Mouse (Mus musculus) lung, adult 2 months (tissue): ENCODE data around the gene Sipa1l2. TPM values are rescaled to one million over a fixed set of nuclear protein-coding genes. Genes with fewer than 3 reads are reported as not detected.

ENCODE experiments used
- DNase-seq: peaks from one replicate; pipeline ENCODE4 v3.0.0; 2022
- H3K4me1 ChIP-seq: fragments of 200-500 bp; 2 replicates; pipeline ENCODE4 v1.6.1; 2011; ENCODE audit warnings: low read length; ENCODE audit not compliant: control insufficient read depth, insufficient read depth
- H3K4me3 ChIP-seq: fragments of 200-500 bp; replicated peaks from 2 replicates; pipeline ENCODE3; 2011; ENCODE audit warnings: low read depth, mild to moderate bottlenecking, control low read depth, low read length; ENCODE audit errors: extremely low read depth
- CTCF ChIP-seq: fragments of 200-500 bp; IDR thresholded peaks from 2 replicates; pipeline ENCODE4 v1.5.1; 2011; ENCODE audit warnings: mild to moderate bottlenecking, low read length, control low read depth; ENCODE audit not compliant: insufficient read depth
- POLR2A ChIP-seq: fragments of 200-500 bp; IDR thresholded peaks from 2 replicates; pipeline ENCODE4 v1.6.1; 2011; ENCODE audit warnings: low read depth, mild to moderate bottlenecking, control low read depth, low read length, borderline replicate concordance; ENCODE audit errors: extremely low read depth
- WGBS: fragments of 180-500 bp; shearing (Covaris S2); methylation state at CpG from one replicate; pipeline ENCODE4 v1.1.7; 2018; 5-methylcytosine and 5-hydroxymethylcytosine counted together
- polyA plus RNA-seq: library from polyadenylated mRNA; depleted of rRNA; stranded (reverse); fragments of >200 nt; gene quantifications from 2 replicates; pipeline ENCODE4 v1.2.3, GENCODE M21; 2012

Sipa1l2 gene
- polyA plus RNA-seq, 1 experiment, result 38.6 TPM

GRCm38 (mm10) chr8:125517397-125517796 is 52.2 kb downstream of the Sipa1l2 start:
- no peak overlapping the region for H3K4me3 ChIP-seq
- no peak for DNase-seq
- no peak for TF ChIP-seq POLR2A
- no peak for TF ChIP-seq CTCF
- peaks cover 46% of the 10 kb centered on the region for H3K4me1 ChIP-seq
- WGBS, result 26% methylated on average over 8 of the region's 8 CpGs

- no peak for DNase-seq
- TF ChIP-seq POLR2A (no peak), CTCF (no peak)
- no peak overlapping the region for H3K4me3 ChIP-seq
- WGBS, result 65% methylated on average over 6 of the region's 6 CpGs
- peaks cover 41% of the 10 kb centered on the region for H3K4me1 ChIP-seq
Observed at GRCm38 (mm10) chr8:125516115-125516905, 53.3 kb downstream of the Sipa1l2 start.

GRCm38 (mm10) chr8:125515665-125516064 is 53.9 kb downstream of the Sipa1l2 start:
- peaks cover 39% of the 10 kb centered on the region for H3K4me1 ChIP-seq
- TF ChIP-seq CTCF, result no peak
- TF ChIP-seq POLR2A, result no peak

DNA sequence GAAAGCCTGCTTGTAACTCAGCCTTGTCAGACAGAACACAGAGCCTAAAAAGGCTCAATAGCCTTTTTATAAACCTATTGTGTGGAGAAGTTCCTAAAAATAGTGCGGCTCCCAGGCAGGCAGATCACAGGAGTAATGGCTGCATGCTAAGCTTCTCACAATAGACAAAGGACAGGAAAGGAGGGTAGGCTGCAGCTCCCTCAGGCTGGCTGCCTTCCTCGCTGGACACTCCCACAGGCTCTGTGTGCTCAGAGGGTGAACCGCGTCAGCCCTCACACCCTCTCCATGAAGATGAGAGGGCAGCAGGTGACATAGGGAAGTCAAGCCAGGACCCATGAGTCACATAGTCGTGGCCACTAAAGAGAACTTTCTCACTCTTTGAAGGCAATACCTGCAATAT is 55.7 kb downstream of the Sipa1l2 start:
- peaks cover 39% of the 10 kb centered on the region for H3K4me1 ChIP-seq
- no peak overlapping the region for H3K4me3 ChIP-seq
- WGBS, result 26% methylated on average over 5 of the region's 5 CpGs
- TF ChIP-seq POLR2A, result no peak
- no peak for TF ChIP-seq CTCF
- DNase-seq, result no peak

More at GRCm38 (mm10) chr8:125515665-125516064, 53.9 kb downstream of the Sipa1l2 start:
- no peak overlapping the region for H3K4me3 ChIP-seq
- no peak for DNase-seq
- 36% methylated on average over 8 of the region's 8 CpGs for WGBS

DNA sequence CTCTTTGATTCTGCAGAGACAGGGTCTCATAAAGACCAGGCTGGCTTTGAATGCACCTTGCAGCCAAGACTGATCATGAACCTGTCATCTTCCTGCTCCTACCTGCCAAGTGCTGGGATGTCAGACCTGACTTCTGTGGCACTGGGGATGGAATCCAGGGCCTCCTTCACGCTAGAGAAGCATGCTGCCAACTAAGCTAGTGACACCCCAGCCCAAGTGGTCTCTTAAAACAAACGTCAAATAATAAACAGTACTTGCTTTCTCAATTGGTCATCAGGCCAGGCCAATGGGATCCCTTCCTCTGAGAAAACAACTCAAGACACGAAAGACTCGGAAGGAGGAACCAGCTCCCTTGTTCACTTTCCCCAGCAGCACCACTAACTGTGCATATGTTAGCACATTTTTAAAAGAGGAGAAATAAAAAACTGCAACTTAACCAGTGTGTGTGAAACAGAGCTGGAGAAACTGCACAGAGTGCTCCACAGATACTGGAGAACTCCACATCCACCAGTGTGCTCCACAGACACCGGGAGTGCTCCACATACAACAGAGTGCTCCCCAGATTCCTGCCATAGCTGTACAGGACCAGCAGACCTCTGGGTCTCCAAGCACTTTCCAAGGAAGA is 56.3 kb downstream of the Sipa1l2 start:
- Histone ChIP-seq H3K4me1 (peaks cover 34% of the 10 kb centered on the region), H3K4me3 (no peak overlapping the region)
- no peak for TF ChIP-seq POLR2A
- no peak for TF ChIP-seq CTCF
- DNase-seq, result no peak
- 29% methylated on average over 5 of the region's 5 CpGs for WGBS

- Histone ChIP-seq H3K4me3 (no peak overlapping the region), H3K4me1 (peaks cover 27% of the 10 kb centered on the region)
- DNase-seq, result no peak
- WGBS, result 93% methylated on average over 1 of the region's 1 CpGs
- TF ChIP-seq CTCF, result no peak
- TF ChIP-seq POLR2A, result no peak
Observed at GRCm38 (mm10) chr8:125512561-125512960, 57.0 kb downstream of the Sipa1l2 start.

GRCm38 (mm10) chr8:125510861-125511668 is 58.5 kb downstream of the Sipa1l2 start:
- DNase-seq, result no peak
- H3K4me1 ChIP-seq, result peaks cover 20% of the 10 kb centered on the region
- no peak for TF ChIP-seq CTCF
- no peak for TF ChIP-seq POLR2A
- 56% methylated on average over 14 of the region's 14 CpGs for WGBS
- no peak overlapping the region for H3K4me3 ChIP-seq

DNA sequence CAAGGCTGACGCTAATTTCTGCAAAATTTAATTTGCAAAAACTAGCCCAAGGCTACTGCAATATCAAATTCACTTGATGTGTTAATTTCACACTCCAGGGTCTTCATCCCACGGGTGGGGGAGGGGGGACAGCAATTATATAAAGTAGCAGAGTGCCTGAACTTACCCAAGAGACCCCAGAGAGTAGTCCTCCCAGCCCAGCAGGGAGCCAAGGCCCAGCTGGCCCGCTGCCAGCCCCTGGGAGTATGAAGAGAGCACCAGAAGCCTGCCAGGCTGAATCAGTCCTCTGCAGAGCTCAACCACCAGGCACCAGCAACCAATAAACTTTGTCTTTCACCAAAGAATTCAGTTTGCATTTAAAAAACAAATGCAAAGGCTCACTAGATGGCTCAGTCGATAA is 59.8 kb downstream of the Sipa1l2 start:
- DNase-seq, result no peak
- 56% methylated on average over 4 of the region's 4 CpGs for WGBS
- peaks cover 23% of the 10 kb centered on the region for H3K4me1 ChIP-seq
- no peak overlapping the region for H3K4me3 ChIP-seq
- no peak for TF ChIP-seq CTCF
- no peak for TF ChIP-seq POLR2A

DNA sequence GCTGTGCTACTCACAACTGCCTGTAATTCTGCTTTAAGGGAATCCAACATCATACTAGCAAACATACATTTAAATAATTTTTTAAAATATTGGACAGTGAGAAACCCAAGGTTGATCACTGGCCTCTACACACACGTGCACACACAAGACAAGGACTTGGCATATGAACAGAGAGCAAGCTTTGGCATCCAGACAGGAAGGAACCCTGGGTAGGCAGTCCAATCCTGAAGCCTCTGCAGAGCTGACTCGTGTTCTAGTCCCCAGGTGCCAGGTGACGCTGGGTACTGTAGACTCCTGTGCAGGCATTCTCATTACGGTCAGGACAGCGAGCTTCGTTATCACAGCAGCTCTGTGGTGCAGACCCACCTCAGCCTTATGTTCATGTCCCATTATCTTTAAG is 60.4 kb downstream of the Sipa1l2 start:
- Histone ChIP-seq H3K4me1 (peaks cover 23% of the 10 kb centered on the region), H3K4me3 (no peak overlapping the region)
- WGBS, result 70% methylated on average over 6 of the region's 6 CpGs
- no peak for DNase-seq
- TF ChIP-seq CTCF, result no peak
- TF ChIP-seq POLR2A, result no peak
